Mouse (Mus musculus) stomach, postnatal 0 days (tissue): Measurements from ENCODE around the gene Cyp4a10.
"Not testable (repeated sequence)": the region's sequence is repeated elsewhere in the genome, so short reads cannot be mapped to it uniquely, and the experiment has no call there.

Source experiments
- CTCF ChIP-seq: IDR thresholded peaks from 2 replicates; pipeline ENCODE4 v1.5.1; 2016; ENCODE audit warnings: antibody characterized with exemption, low read depth, mild to moderate bottlenecking, moderate library complexity
- EP300 ChIP-seq: optimal IDR thresholded peaks from 2 replicates; pipeline ENCODE3; 2016; ENCODE audit warnings: antibody characterized with exemption

GRCm38 (mm10) chr4:115476051-115476450 is 42.0 kb upstream of the Cyp4a10 start:
- TF ChIP-seq EP300 = not testable (repeated sequence)
- TF ChIP-seq CTCF = peak; percentile 62
